Mouse (Mus musculus): ENCODE results near the gene Gm2244. TPM values are rescaled to one million over a fixed set of nuclear protein-coding genes. Genes with fewer than 3 reads are reported as not detected.
"Not testable (repeated sequence)": the region's sequence is repeated elsewhere in the genome, so short reads cannot be mapped to it uniquely, and the experiment has no call there.

Gene Gm2244
- not detected for total RNA-seq (2021)
- long read RNA-seq, experiment 1: 0 reads
- long read RNA-seq, experiment 2: 0 reads

- H3K4me3 ChIP-seq; intact Hi-C loops (cut with DNase I); DNase-seq; H3K27ac ChIP-seq: not testable (repeated sequence)
Measured at GRCm38 (mm10) chr14:19549863-19550262, at the start of gene Gm2244. TSS of gene Gm2244 (minus strand) at chr14:19549963.

DNA sequence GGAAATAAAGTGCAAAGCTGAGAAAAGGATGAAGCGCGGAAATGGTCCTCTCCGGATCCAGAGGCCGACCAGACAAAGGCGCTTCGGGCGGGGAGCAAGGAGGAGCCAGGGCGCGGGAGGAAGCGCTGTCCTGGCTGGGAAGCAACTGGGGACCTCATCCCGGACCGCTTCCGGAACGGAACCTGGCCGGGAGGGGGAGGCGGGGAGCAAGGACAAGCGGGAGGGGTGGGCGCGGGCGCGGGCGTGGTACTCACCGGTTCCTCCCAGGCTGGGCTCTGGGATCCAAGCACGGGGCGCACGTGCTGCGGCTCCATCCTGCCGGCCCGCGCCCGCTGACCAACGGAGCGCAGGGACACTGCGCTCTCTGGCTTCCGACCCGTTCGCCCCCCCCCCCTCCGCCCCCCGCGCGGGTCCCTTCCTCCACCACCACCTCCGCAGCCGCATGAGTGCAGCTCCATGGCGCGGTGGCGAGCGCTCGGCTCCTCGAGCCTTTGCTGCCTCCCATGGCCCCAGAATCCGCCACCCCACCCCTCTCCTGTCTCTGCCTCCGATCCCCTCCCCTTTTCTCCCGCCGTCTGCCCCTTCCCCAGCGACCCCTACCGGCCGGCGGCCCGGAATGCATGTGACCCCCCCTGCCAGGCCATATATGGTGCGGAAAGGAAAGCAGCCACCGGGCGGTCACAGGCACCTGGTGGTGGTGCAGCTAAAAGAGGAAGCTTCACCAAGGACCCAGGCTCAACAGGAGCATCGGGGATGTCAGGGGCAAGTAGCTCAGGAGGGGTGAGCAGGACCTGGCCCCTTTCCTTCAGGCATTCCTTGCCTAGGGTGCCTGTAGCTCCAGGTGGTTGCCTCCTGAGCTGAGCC is 35.3 kb upstream of the Gm2244 start, which contains the start of gene Gm2237:
TSS of gene Gm2237 (minus strand) at position 332 of the 864 bp plus-strand sequence.
- DNase-seq: peak; percentile 41
- peak within 1 kb of the TSS; percentile 68 for H3K4me3 ChIP-seq
- H3K27ac ChIP-seq: peak within 1 kb of the TSS; percentile 72
- intact Hi-C loops (cut with DNase I): not testable (repeated sequence)

Other genes starting within 250 kb of the Gm2244 start
- not detected for gene Gm21738, start 131.0 kb downstream of the Gm2244 start, total RNA-seq (2021)
- under 1 TPM in 1 of 2 experiments, not detected in 1; 0.64 TPM for gene Gm2237, start 35.2 kb upstream of the Gm2244 start, total RNA-seq (2021)
- gene Gm5458, start 52.6 kb upstream of the Gm2244 start, total RNA-seq (2021): not detected
- 1 to 10 TPM; 6.5 to 7.6 TPM for gene Nid2, start 201.3 kb upstream of the Gm2244 start, total RNA-seq (2021)

Data from gastrocnemius, adult 2 months (tissue).